Mouse (Mus musculus) forebrain, embryonic 13.5 days (tissue): ENCODE results near the gene Trib2. TPM values are rescaled to one million over a fixed set of nuclear protein-coding genes. Genes with fewer than 3 reads are reported as not detected.
A peak's percentile ranks its signal among the peaks of the same experiment; 100 is the strongest.

Experiments used
- ATAC-seq: fragments of 200-750 bp; cut with Nextera tagmentation; 2 replicates; pipeline ENCODE4 v1.8.0; 2017
- H3K27ac ChIP-seq: fragments of 300-500 bp; sonication (generic); 2 replicates; pipeline ENCODE4 v1.5.1; 2015; ENCODE audit warnings: inconsistent platforms, mild to moderate bottlenecking, moderate library complexity
- H3K27me3 ChIP-seq: fragments of 300-500 bp; sonication (generic); 2 replicates; pipeline ENCODE4 v1.6.1; 2015; ENCODE audit warnings: mild to moderate bottlenecking, inconsistent platforms
- H3K36me3 ChIP-seq: fragments of 300-500 bp; sonication (generic); 2 replicates; pipeline ENCODE4 v1.6.1; 2015; ENCODE audit warnings: mild to moderate bottlenecking, inconsistent platforms; ENCODE audit not compliant: poor library complexity, severe bottlenecking
- H3K4me1 ChIP-seq: fragments of 300-500 bp; sonication (generic); 2 replicates; pipeline ENCODE4 v1.6.1; 2015; ENCODE audit warnings: inconsistent platforms
- H3K4me2 ChIP-seq: fragments of 300-500 bp; sonication (generic); 2 replicates; pipeline ENCODE4 v1.6.1; 2015; ENCODE audit warnings: inconsistent platforms, mild to moderate bottlenecking, moderate library complexity
- H3K4me3 ChIP-seq: fragments of 300-500 bp; sonication (generic); 2 replicates; pipeline ENCODE4 v1.5.1; 2015; ENCODE audit warnings: mild to moderate bottlenecking, inconsistent platforms
- H3K9ac ChIP-seq: fragments of 300-500 bp; sonication (generic); 2 replicates; pipeline ENCODE4 v1.6.1; 2015; ENCODE audit warnings: mild to moderate bottlenecking, inconsistent platforms
- H3K9me3 ChIP-seq: fragments of 300-500 bp; sonication (generic); replicated peaks from 2 replicates; pipeline ENCODE4 v1.6.1; 2016; ENCODE audit warnings: inconsistent platforms
- WGBS: fragments of 180-500 bp; shearing (Covaris S2); methylation state at CpG from one replicate; pipeline ENCODE4 v1.1.7; 2015; 5-methylcytosine and 5-hydroxymethylcytosine counted together
- polyA plus RNA-seq: library from polyadenylated mRNA; unstranded; fragments of >200 nt; fragmentation: Nextera tagmentation; extraction: Ambion mirVana; gene quantifications from 2 replicates; pipeline ENCODE4 v1.2.1, GENCODE M21; 2015

Trib2 gene
- 76.6 and 81.6 TPM in 2 replicates for polyA plus RNA-seq

- Histone ChIP-seq H3K27ac (peak within 1 kb of the TSS; percentile 97), H3K36me3 (no peaks in the 10 kb centered on the region), H3K9me3 (no peaks in the 10 kb centered on the region), H3K27me3 (no peaks in the 10 kb centered on the region), H3K4me2 (peak within 1 kb of the TSS; percentile 72), H3K9ac (peak within 1 kb of the TSS; percentile 90), H3K4me1 (peaks cover 11% of the 10 kb centered on the region), H3K4me3 (peak within 1 kb of the TSS; percentile 70)
- under 1% methylated on average over 49 of the region's 50 CpGs for WGBS
- ATAC-seq: peak; percentile 92
Observed at GRCm38 (mm10) chr12:15816740-15817178, at the start of gene Trib2. Trib2 (minus strand) TSS chr12:15816922.

- 87% methylated on average over 4 of the region's 4 CpGs for WGBS
- Histone ChIP-seq H3K4me1 (no peaks in the 10 kb centered on the region), H3K36me3 (no peaks in the 10 kb centered on the region), H3K27me3 (no peaks in the 10 kb centered on the region), H3K4me2 (no peak overlapping the region), H3K9ac (no peak overlapping the region), H3K4me3 (no peak overlapping the region), H3K27ac (no peak overlapping the region), H3K9me3 (no peaks in the 10 kb centered on the region)
- no peak for ATAC-seq
Observed at GRCm38 (mm10) chr12:15858005-15858404, 41.3 kb upstream of the Trib2 start.

- H3K9ac ChIP-seq: no peak overlapping the region
- H3K4me2 ChIP-seq: no peak overlapping the region
- H3K36me3 ChIP-seq: no peaks in the 10 kb centered on the region
- H3K4me3 ChIP-seq: no peak overlapping the region
- 89% methylated on average over 5 of the region's 5 CpGs for WGBS
- peaks cover 7% of the 10 kb centered on the region for H3K4me1 ChIP-seq
- H3K27ac ChIP-seq: no peak overlapping the region
- ATAC-seq: no peak
- no peaks in the 10 kb centered on the region for H3K9me3 ChIP-seq
- H3K27me3 ChIP-seq: no peaks in the 10 kb centered on the region
Observed at GRCm38 (mm10) chr12:15855891-15856290, 39.2 kb upstream of the Trib2 start.

- no peak for ATAC-seq
- no peaks in the 10 kb centered on the region for H3K36me3 ChIP-seq
- 20% methylated on average over 4 of the region's 4 CpGs for WGBS
Observed at GRCm38 (mm10) chr12:15852781-15853180, 36.1 kb upstream of the Trib2 start.

GRCm38 (mm10) chr12:15852031-15852430 is 35.3 kb upstream of the Trib2 start:
- 78% methylated on average over 4 of the region's 4 CpGs for WGBS
- H3K36me3 ChIP-seq: no peaks in the 10 kb centered on the region

More at GRCm38 (mm10) chr12:15852781-15853180, 36.1 kb upstream of the Trib2 start:
- Histone ChIP-seq H3K27me3 (no peaks in the 10 kb centered on the region), H3K9me3 (no peaks in the 10 kb centered on the region), H3K9ac (no peak overlapping the region), H3K27ac (no peak overlapping the region), H3K4me3 (no peak overlapping the region), H3K4me2 (no peak overlapping the region), H3K4me1 (peaks cover 7% of the 10 kb centered on the region)

GRCm38 (mm10) chr12:15850441-15850895 is 33.7 kb upstream of the Trib2 start:
- Histone ChIP-seq H3K9ac (no peak overlapping the region), H3K4me1 (peaks cover 7% of the 10 kb centered on the region), H3K4me3 (no peak overlapping the region), H3K9me3 (no peaks in the 10 kb centered on the region), H3K4me2 (no peak overlapping the region), H3K36me3 (no peaks in the 10 kb centered on the region), H3K27me3 (no peaks in the 10 kb centered on the region), H3K27ac (no peak overlapping the region)
- WGBS: 71% methylated on average over 8 of the region's 8 CpGs
- ATAC-seq: no peak

More at GRCm38 (mm10) chr12:15852031-15852430, 35.3 kb upstream of the Trib2 start:
- Histone ChIP-seq H3K4me3 (no peak overlapping the region), H3K4me2 (no peak overlapping the region), H3K4me1 (peaks cover 7% of the 10 kb centered on the region), H3K9me3 (no peaks in the 10 kb centered on the region), H3K27me3 (no peaks in the 10 kb centered on the region), H3K9ac (no peak overlapping the region), H3K27ac (no peak overlapping the region)
- no peak for ATAC-seq

- Histone ChIP-seq H3K27ac (no peak overlapping the region), H3K27me3 (no peaks in the 10 kb centered on the region), H3K4me1 (peaks cover 7% of the 10 kb centered on the region), H3K9me3 (no peaks in the 10 kb centered on the region), H3K9ac (no peak overlapping the region), H3K4me2 (no peak overlapping the region), H3K4me3 (no peak overlapping the region), H3K36me3 (no peaks in the 10 kb centered on the region)
- no peak for ATAC-seq
- 72% methylated on average over 3 of the region's 3 CpGs for WGBS
Observed at GRCm38 (mm10) chr12:15849861-15850294, 33.2 kb upstream of the Trib2 start.

- no peaks in the 10 kb centered on the region for H3K9me3 ChIP-seq
- no peaks in the 10 kb centered on the region for H3K36me3 ChIP-seq
- H3K4me3 ChIP-seq: no peak overlapping the region
- no peak for ATAC-seq
- 93% methylated on average over 3 of the region's 4 CpGs for WGBS
- H3K9ac ChIP-seq: no peak overlapping the region
- H3K27ac ChIP-seq: no peak overlapping the region
- no peaks in the 10 kb centered on the region for H3K27me3 ChIP-seq
- peaks cover 7% of the 10 kb centered on the region for H3K4me1 ChIP-seq
- H3K4me2 ChIP-seq: no peak overlapping the region
Observed at GRCm38 (mm10) chr12:15848391-15848790, 31.7 kb upstream of the Trib2 start.

GRCm38 (mm10) chr12:15844701-15845100 is 28.0 kb upstream of the Trib2 start:
- H3K27me3 ChIP-seq: no peaks in the 10 kb centered on the region
- ATAC-seq: no peak
- H3K36me3 ChIP-seq: no peaks in the 10 kb centered on the region
- WGBS: 81% methylated on average over 3 of the region's 3 CpGs
- H3K9me3 ChIP-seq: no peaks in the 10 kb centered on the region
- no peak overlapping the region for H3K4me2 ChIP-seq
- no peak overlapping the region for H3K27ac ChIP-seq
- no peaks in the 10 kb centered on the region for H3K4me1 ChIP-seq
- H3K4me3 ChIP-seq: no peak overlapping the region
- no peak overlapping the region for H3K9ac ChIP-seq

- ATAC-seq: no peak
- H3K27ac ChIP-seq: no peak overlapping the region
- no peaks in the 10 kb centered on the region for H3K36me3 ChIP-seq
- no peaks in the 10 kb centered on the region for H3K27me3 ChIP-seq
- H3K4me2 ChIP-seq: no peak overlapping the region
- H3K9ac ChIP-seq: no peak overlapping the region
- H3K4me3 ChIP-seq: no peak overlapping the region
- 92% methylated on average over 12 of the region's 12 CpGs for WGBS
- H3K9me3 ChIP-seq: no peaks in the 10 kb centered on the region
- H3K4me1 ChIP-seq: no peaks in the 10 kb centered on the region
Observed at GRCm38 (mm10) chr12:15840864-15841557, 24.3 kb upstream of the Trib2 start.

GRCm38 (mm10) chr12:15838201-15838600 is 21.5 kb upstream of the Trib2 start:
- 91% methylated on average over 2 of the region's 2 CpGs for WGBS
- H3K27me3 ChIP-seq: no peaks in the 10 kb centered on the region
- H3K4me1 ChIP-seq: no peaks in the 10 kb centered on the region
- no peak overlapping the region for H3K27ac ChIP-seq
- no peak overlapping the region for H3K9ac ChIP-seq
- H3K4me3 ChIP-seq: no peak overlapping the region
- no peak overlapping the region for H3K4me2 ChIP-seq
- H3K36me3 ChIP-seq: no peaks in the 10 kb centered on the region
- H3K9me3 ChIP-seq: no peaks in the 10 kb centered on the region
- ATAC-seq: no peak

GRCm38 (mm10) chr12:15837566-15837965 is 20.8 kb upstream of the Trib2 start:
- Histone ChIP-seq H3K27me3 (no peaks in the 10 kb centered on the region), H3K4me3 (no peak overlapping the region), H3K9ac (no peak overlapping the region), H3K27ac (no peak overlapping the region), H3K4me1 (no peaks in the 10 kb centered on the region), H3K36me3 (no peaks in the 10 kb centered on the region), H3K4me2 (no peak overlapping the region), H3K9me3 (no peaks in the 10 kb centered on the region)
- ATAC-seq: no peak
- WGBS: 94% methylated on average over 4 of the region's 4 CpGs

- WGBS: 92% methylated on average over 7 of the region's 7 CpGs
- no peak for ATAC-seq
Observed at GRCm38 (mm10) chr12:15832674-15833052, 15.9 kb upstream of the Trib2 start.

More at GRCm38 (mm10) chr12:15832674-15833052, 15.9 kb upstream of the Trib2 start:
- H3K27me3 ChIP-seq: no peaks in the 10 kb centered on the region
- no peaks in the 10 kb centered on the region for H3K36me3 ChIP-seq
- H3K27ac ChIP-seq: no peak overlapping the region
- H3K4me3 ChIP-seq: no peak overlapping the region
- H3K4me2 ChIP-seq: no peak overlapping the region
- H3K9me3 ChIP-seq: no peaks in the 10 kb centered on the region
- no peaks in the 10 kb centered on the region for H3K4me1 ChIP-seq
- H3K9ac ChIP-seq: no peak overlapping the region
